Mouse (Mus musculus) olfactory bulb, adult 2 months (tissue): ENCODE measurements at regions not wholly inside any gene's neighbourhood (a gene's known extent, or its start where the extent isn't known, plus 50 kb on each side); places are given as distances from the start of the nearest gene placed in this dataset.

Experiments
- CTCF ChIP-seq: fragments of 200-500 bp; IDR thresholded peaks from 2 replicates; pipeline ENCODE4 v1.5.1; 2012; ENCODE audit warnings: low read depth, mild to moderate bottlenecking, low read length, moderate library complexity; ENCODE audit not compliant: insufficient read depth
- POLR2A ChIP-seq: fragments of 200-500 bp; IDR thresholded peaks from 2 replicates; pipeline ENCODE4 v1.6.1; 2012; ENCODE audit warnings: mild to moderate bottlenecking, low read depth, low read length, moderate library complexity; ENCODE audit not compliant: insufficient read depth

- TF ChIP-seq CTCF (peak; percentile 85), POLR2A (no peak)
Measured at GRCm38 (mm10) chr2:174851525-174852330, 91.3 kb downstream of the Edn3 start.
